Mouse (Mus musculus): ENCODE data around the gene Ctnnd2. TPM values are rescaled to one million over a fixed set of nuclear protein-coding genes. Genes with fewer than 3 reads are reported as not detected.

The Ctnnd2 gene
- polyA plus RNA-seq, 1 experiment from 2014 or later, result 0.96 TPM

- WGBS (ENCODE audit: missing documents), result 81% methylated on average over 8 of the region's 8 CpGs
- no peaks in the 10 kb centered on the region for H3K36me3 ChIP-seq (ENCODE audit: inconsistent target)
- no peak overlapping the region for H3K27ac ChIP-seq
- no peak overlapping the region for H3K4me3 ChIP-seq (ENCODE audit: inconsistent target)
- no peaks in the 10 kb centered on the region for H3K79me2 ChIP-seq (ENCODE audit: inconsistent target)
These were observed 397.9 kb downstream of the Ctnnd2 start for GRCm38 (mm10) chr15:30570254-30570800.

GRCm38 (mm10) chr15:30587446-30587845, 415.1 kb downstream of the Ctnnd2 start:
- H3K79me2 ChIP-seq (ENCODE audit: inconsistent target), result no peaks in the 10 kb centered on the region
- 94% methylated on average over 5 of the region's 5 CpGs for WGBS (ENCODE audit: missing documents)
- no peaks in the 10 kb centered on the region for H3K36me3 ChIP-seq (ENCODE audit: inconsistent target)
- H3K27ac ChIP-seq, result no peak overlapping the region
- no peak overlapping the region for H3K4me3 ChIP-seq (ENCODE audit: inconsistent target)

- WGBS (ENCODE audit: missing documents), result 90% methylated on average over 6 of the region's 6 CpGs
- no peaks in the 10 kb centered on the region for H3K79me2 ChIP-seq (ENCODE audit: inconsistent target)
- no peak overlapping the region for H3K27ac ChIP-seq
- H3K36me3 ChIP-seq (ENCODE audit: inconsistent target), result no peaks in the 10 kb centered on the region
- H3K4me3 ChIP-seq (ENCODE audit: inconsistent target), result no peak overlapping the region
These were observed 418.5 kb downstream of the Ctnnd2 start for GRCm38 (mm10) chr15:30590865-30591264.

DNA sequence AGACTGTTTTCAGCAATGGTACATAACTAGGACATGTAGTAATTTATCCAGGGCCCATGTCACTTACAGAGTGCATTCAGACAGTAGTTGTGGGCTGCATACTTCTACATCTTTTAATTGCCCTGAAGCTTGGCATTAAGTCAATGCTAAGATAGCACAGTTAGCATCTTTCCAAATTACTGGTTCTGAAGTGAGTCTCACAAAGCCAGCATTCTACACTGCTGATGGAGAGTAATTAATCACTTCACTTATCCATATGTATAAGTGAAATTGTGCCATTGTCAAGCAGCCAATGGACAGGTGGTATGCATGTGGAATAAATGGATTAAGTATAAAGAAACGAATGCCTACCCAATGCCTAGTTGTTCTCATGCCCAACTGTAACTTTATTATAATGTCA, 423.1 kb downstream of the Ctnnd2 start:
- Histone ChIP-seq H3K79me2 (ENCODE audit: inconsistent target) (no peaks in the 10 kb centered on the region), H3K4me3 (ENCODE audit: inconsistent target) (no peak overlapping the region), H3K36me3 (ENCODE audit: inconsistent target) (no peaks in the 10 kb centered on the region), H3K27ac (no peak overlapping the region)
- 100% methylated on average over 1 of the region's 1 CpGs for WGBS (ENCODE audit: missing documents)

DNA sequence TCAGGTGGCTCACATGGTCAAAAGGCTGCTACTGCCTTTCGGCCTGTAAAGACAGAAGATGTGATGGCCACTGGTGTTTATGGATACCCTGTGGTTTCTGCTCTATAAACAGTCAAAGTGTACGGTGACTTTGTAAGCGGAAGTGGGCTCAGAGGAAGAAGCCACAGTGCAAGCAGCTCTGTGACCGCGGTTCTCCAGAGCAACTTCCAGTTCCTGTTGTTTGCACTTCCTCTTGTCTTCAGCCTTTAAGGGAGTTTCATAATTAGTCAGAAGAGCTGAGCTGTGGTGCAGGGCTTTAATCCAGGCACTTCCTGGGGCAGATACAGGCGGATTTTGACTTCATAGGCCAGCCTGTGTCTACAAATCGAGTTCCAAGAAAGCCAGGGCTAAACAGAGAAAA, 438.2 kb downstream of the Ctnnd2 start:
- H3K4me3 ChIP-seq (ENCODE audit: inconsistent target), result no peak overlapping the region
- no peaks in the 10 kb centered on the region for H3K36me3 ChIP-seq (ENCODE audit: inconsistent target)
- WGBS (ENCODE audit: missing documents), result under 1% methylated on average over 7 of the region's 7 CpGs
- peak overlapping the region; percentile 93 for H3K27ac ChIP-seq
- no peaks in the 10 kb centered on the region for H3K79me2 ChIP-seq (ENCODE audit: inconsistent target)

DNA sequence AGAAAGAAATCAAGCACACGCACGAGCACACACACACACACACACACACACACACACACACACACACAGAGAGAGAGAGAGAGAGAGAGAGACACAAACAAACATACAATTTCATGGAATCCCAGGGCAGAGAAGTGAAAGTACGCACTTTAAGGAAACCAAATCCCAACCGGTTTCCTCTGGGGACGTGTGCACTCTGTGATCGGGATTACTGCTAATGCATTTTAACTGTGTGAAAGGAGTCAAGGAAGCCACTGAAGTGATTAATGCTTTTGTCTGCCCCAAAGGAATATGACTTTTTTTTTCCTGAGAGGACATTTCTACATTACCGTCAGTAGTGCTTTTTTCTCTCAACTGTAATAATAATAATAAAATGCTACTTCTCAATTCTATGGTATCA, 443.1 kb downstream of the Ctnnd2 start:
- WGBS (ENCODE audit: missing documents), result 72% methylated on average over 5 of the region's 7 CpGs
- H3K4me3 ChIP-seq (ENCODE audit: inconsistent target), result no peak overlapping the region
- H3K36me3 ChIP-seq (ENCODE audit: inconsistent target), result no peaks in the 10 kb centered on the region
- H3K79me2 ChIP-seq (ENCODE audit: inconsistent target), result no peaks in the 10 kb centered on the region
- H3K27ac ChIP-seq, result no peak overlapping the region

DNA sequence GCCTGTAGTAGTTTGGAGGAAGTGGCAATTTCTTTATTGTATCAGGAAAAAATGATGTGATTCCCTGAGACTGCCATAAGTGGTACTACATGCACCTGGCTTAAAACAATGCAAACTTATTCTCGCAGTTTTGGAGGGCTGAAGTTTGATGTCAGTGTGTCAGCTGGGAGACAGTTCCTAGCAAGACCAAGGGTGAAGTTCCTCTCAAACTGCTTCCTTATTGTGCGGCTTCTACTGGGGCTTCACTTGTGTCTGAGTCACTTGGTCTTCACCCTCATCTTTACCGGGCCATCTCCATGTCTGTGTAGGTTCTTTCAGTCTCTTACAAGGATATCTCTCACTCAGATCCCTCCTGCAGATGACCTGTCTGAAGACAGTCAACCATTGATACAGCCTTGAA, 444.5 kb downstream of the Ctnnd2 start:
- 33% methylated on average over 3 of the region's 3 CpGs for WGBS (ENCODE audit: missing documents)
- H3K27ac ChIP-seq, result peak overlapping the region; percentile 33
- no peaks in the 10 kb centered on the region for H3K36me3 ChIP-seq (ENCODE audit: inconsistent target)
- no peaks in the 10 kb centered on the region for H3K79me2 ChIP-seq (ENCODE audit: inconsistent target)
- no peak overlapping the region for H3K4me3 ChIP-seq (ENCODE audit: inconsistent target)

DNA sequence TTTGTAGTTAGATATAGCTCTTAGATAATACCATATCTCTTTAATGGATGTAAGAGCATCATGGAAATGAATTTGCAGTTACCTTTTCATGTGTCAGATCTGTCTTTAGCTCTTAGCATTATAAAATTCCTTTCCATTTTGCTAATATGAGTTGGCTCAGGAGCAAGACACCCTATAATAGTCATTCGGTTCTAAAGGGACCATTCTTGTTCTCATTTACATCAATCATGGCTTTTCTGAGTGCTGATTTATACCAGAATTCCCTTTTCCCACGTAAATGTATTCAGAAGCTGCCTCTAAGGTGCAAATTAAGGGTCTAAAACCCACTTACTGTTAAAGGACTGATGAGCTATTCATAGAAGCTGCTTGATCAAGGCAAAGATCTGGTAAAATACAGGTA, 445.5 kb downstream of the Ctnnd2 start:
- 90% methylated on average over 2 of the region's 2 CpGs for WGBS (ENCODE audit: missing documents)
- Histone ChIP-seq H3K4me3 (ENCODE audit: inconsistent target) (no peak overlapping the region), H3K27ac (no peak overlapping the region), H3K79me2 (ENCODE audit: inconsistent target) (no peaks in the 10 kb centered on the region), H3K36me3 (ENCODE audit: inconsistent target) (no peaks in the 10 kb centered on the region)

GRCm38 (mm10) chr15:30628524-30628923, 456.1 kb downstream of the Ctnnd2 start:
- Histone ChIP-seq H3K79me2 (ENCODE audit: inconsistent target) (no peaks in the 10 kb centered on the region), H3K36me3 (ENCODE audit: inconsistent target) (no peaks in the 10 kb centered on the region), H3K27ac (no peak overlapping the region), H3K4me3 (ENCODE audit: inconsistent target) (no peak overlapping the region)
- 49% methylated on average over 3 of the region's 3 CpGs for WGBS (ENCODE audit: missing documents)

DNA sequence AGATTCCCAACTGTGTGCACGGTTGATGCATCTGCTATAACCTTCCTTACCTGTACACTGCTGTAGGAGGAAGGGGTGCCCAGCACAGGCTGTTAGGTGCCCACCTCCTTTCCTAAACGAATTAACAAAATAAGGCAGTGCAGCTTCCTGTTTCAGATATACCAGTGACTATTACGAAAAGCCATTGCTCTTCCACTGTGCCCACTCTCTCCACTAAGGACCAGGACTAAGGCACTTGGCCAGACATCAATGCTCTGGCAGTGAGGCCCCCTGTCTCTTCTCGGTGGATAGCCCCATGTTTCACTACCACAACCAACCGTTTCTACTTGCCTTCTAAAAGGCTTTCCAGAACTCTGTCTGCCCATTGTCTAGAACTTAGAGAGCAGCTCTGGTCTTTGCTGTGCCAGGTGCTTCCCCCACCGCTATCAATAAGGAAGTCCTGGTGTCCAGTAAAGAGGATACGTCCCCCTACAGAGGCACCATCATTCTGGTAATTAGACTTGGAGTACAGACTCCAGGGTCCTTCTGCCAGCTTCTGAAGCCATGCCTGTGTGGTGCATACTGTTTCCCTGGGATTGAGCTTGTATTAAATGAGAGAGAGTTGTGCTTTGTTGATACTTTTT, 459.8 kb downstream of the Ctnnd2 start:
- Histone ChIP-seq H3K27ac (no peak overlapping the region), H3K79me2 (ENCODE audit: inconsistent target) (no peaks in the 10 kb centered on the region), H3K36me3 (ENCODE audit: inconsistent target) (no peaks in the 10 kb centered on the region), H3K4me3 (ENCODE audit: inconsistent target) (no peak overlapping the region)
- 33% methylated on average over 7 of the region's 7 CpGs for WGBS (ENCODE audit: missing documents)

DNA sequence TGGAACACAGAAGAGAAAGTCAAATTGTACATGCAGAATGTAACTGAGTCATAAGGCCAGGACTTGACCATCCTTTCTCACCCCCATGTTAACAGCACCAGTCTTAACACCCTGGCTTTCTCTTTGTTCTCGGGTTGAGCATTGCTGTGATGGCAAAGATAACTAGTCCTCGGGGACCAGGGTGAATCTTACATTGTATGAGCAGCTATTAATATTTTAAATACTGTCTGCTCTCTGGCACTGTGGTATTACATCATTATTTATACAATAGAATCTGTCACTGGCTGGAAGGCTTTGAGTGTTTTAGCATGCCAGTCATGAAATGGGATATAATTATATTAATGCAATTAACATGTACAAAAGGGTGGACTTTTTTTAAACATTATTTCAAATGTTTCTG, 461.5 kb downstream of the Ctnnd2 start:
- H3K27ac ChIP-seq, result no peak overlapping the region
- H3K79me2 ChIP-seq (ENCODE audit: inconsistent target), result no peaks in the 10 kb centered on the region
- WGBS (ENCODE audit: missing documents), result 91% methylated on average over 2 of the region's 2 CpGs
- no peaks in the 10 kb centered on the region for H3K36me3 ChIP-seq (ENCODE audit: inconsistent target)
- H3K4me3 ChIP-seq (ENCODE audit: inconsistent target), result no peak overlapping the region

GRCm38 (mm10) chr15:30634522-30634921, 462.1 kb downstream of the Ctnnd2 start:
- no peak overlapping the region for H3K4me3 ChIP-seq (ENCODE audit: inconsistent target)
- 96% methylated on average over 5 of the region's 5 CpGs for WGBS (ENCODE audit: missing documents)
- H3K36me3 ChIP-seq (ENCODE audit: inconsistent target), result no peaks in the 10 kb centered on the region
- H3K79me2 ChIP-seq (ENCODE audit: inconsistent target), result no peaks in the 10 kb centered on the region
- no peak overlapping the region for H3K27ac ChIP-seq

GRCm38 (mm10) chr15:30640651-30641050, 468.3 kb downstream of the Ctnnd2 start:
- H3K36me3 ChIP-seq (ENCODE audit: inconsistent target), result no peaks in the 10 kb centered on the region
- 88% methylated on average over 5 of the region's 5 CpGs for WGBS (ENCODE audit: missing documents)
- H3K27ac ChIP-seq, result no peak overlapping the region
- no peaks in the 10 kb centered on the region for H3K79me2 ChIP-seq (ENCODE audit: inconsistent target)
- no peak overlapping the region for H3K4me3 ChIP-seq (ENCODE audit: inconsistent target)

DNA sequence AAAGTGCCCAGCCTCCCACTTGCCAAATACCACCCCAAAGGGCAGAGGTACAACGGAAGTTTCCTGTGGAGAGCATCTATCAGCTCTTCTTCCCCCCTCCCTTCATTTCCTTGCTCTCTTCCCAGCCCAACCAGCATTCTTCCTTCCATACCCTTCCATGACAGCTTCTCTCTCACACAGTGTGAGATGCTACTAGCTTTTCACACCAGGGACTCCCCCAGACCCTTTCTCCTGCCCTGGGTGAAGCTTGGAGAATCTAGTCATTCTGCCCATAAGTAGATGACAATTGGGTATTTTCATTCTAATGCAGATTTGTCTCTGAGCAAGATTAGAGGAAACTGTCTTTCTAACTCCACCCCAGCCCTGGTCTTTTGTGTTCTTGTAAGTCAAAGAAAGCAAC, 473.3 kb downstream of the Ctnnd2 start:
- H3K27ac ChIP-seq, result no peak overlapping the region
- no peaks in the 10 kb centered on the region for H3K36me3 ChIP-seq (ENCODE audit: inconsistent target)
- peaks cover 20% of the 10 kb centered on the region for H3K79me2 ChIP-seq (ENCODE audit: inconsistent target)
- 50% methylated on average over 1 of the region's 1 CpGs for WGBS (ENCODE audit: missing documents)
- no peak overlapping the region for H3K4me3 ChIP-seq (ENCODE audit: inconsistent target)

DNA sequence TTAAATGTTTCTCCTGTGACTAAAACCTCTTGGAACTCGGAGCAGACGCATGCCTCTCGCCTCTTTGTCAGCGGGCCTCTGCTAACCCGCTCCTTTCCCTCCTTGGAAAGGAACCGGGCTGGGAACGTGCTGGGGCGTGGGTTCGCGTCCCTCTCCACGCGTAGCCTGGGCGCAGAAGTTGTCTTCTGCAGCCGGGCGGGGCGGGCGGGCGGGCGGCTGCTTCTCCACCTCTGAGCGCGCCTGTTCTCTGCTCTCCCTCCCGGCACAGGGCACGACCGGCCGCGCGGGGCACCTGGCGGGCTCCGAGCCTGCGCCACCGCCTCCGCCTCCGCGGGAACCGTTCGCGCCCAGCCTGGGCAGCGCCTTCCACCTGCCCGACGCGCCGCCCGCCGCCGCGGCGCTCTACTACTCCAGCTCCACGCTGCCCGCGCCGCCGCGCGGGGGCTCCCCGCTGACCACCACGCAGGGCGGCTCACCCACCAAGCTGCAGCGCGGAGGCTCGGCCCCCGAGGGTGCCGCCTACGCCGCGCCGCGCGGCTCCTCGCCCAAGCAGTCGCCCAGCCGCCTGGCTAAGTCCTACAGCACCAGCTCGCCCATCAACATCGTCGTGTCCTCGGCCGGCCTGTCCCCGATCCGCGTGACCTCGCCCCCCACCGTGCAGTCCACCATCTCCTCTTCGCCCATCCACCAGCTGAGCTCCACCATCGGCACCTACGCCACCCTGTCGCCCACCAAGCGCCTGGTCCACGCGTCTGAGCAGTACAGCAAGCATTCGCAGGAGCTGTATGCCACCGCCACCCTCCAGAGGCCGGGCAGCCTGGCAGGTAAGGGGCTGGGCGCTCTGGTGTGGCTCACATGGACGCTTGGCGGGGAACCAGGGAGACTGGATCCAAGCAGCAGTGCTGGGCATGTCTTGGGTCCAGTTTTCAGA, 474.4 kb downstream of the Ctnnd2 start:
- Histone ChIP-seq H3K4me3 (ENCODE audit: inconsistent target) (peak overlapping the region; percentile 36), H3K79me2 (ENCODE audit: inconsistent target) (peaks cover 31% of the 10 kb centered on the region), H3K36me3 (ENCODE audit: inconsistent target) (no peaks in the 10 kb centered on the region), H3K27ac (peak overlapping the region; percentile 29)
- WGBS (ENCODE audit: missing documents), result 4% methylated on average over 83 of the region's 94 CpGs

Data from macrophage (primary cell).